Mouse (Mus musculus) megakaryocyte, embryonic 14.5 days (primary cell): ENCODE data around the gene Mpv17.

Experiments
- FLI1 ChIP-seq: IDR thresholded peaks from 2 replicates; pipeline ENCODE4 v1.6.1; 2012; ENCODE audit warnings: low read length, inconsistent platforms, mixed read lengths
- GATA1 ChIP-seq: IDR thresholded peaks from 3 replicates; pipeline ENCODE4 v1.6.1; 2012; ENCODE audit warnings: mixed read lengths, low read length, inconsistent platforms, borderline replicate concordance

DNA sequence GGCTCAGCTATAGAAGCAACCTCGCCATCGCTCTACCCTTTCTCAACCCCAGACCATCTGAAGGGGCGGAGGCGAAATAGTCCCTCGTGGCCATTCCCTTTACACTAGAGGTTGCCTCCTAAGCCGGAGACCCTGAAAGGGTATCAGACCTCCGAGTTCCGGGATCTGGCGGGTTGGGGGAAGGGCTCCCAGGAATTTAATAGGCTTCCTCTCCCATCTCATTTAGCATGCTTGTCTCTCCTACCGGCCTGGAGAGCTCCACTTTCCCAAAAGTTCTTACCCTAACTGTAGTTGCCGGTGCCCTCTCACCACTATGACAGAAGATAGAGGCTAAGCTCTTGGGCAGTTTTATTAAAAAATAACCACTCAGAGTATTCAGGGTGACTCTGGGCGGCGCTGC, 16.4 kb downstream of the Mpv17 start:
- TF ChIP-seq GATA1 (no peak), FLI1 (no peak)
